Mouse (Mus musculus) cerebellum, adult 8-10 months (tissue): ENCODE measurements around the gene Arf4.

Experiments
- DNase-seq: peaks from one replicate; pipeline ENCODE4 v3.0.0; 2022

The Arf4 gene

DNA sequence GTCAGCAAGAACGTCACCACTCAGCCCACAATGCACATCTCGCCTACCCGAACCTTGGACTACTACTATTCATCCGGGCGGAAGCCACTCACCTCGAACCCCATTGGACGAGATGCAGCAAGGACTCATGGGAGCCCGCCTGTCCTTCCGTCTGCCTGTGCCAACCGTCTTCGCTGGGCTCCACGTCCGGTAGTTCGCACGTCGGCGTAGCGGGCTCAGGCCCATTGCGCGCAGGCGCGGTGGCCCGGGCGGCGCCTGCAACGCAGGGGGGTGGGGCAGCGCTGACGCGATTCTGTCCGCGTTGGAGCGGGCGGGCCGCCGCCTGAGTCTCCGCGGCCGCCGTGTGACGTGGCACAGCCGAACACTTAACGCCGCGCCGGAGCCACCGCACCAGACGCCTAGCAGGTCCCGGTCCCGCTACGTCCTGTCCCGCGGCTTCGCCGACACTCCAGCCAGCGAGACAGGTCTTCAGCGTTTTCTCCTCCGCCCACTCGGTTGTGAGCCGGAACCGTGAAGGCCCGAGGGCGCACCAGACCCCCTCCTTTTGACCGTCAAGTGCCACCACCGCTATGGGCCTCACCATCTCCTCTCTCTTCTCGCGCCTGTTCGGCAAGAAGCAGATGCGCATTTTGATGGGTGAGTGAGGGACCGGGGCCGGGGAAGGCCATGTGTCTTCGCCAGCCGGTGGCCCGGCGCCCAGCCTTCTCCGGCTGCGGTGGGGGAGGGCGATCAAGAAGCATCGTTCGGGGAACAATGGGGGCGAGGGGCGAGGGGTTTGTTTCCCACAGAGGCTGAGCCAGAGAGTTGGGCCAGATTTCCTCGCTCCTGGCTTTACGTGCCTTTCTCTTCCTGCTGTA, at the start of gene Arf4:
Gene Arf4, plus strand, starts transcription at position 224 of the 857 bp plus-strand sequence.
- DNase-seq, result peak; percentile 96

DNA sequence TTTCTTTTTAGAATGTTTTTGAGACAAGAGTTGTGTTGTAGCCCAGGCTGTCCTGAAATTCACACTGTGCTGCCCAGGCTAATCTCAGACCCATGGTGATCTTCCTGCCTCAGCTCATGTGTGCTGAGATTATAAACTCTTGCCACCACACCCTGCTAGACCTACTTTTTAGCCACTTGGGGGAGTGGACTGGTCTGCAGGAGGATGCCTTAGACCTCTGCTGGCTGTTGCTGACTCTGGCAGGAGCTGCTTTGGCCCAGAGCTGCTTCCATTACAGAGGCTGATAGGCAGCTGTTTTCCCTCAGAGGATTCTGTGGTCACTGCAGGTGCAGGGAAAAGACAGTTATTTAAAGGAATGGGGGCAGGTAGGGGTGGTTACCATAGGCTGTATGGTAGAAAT, 46.5 kb upstream of the Arf4 start:
- DNase-seq, result no peak

DNA sequence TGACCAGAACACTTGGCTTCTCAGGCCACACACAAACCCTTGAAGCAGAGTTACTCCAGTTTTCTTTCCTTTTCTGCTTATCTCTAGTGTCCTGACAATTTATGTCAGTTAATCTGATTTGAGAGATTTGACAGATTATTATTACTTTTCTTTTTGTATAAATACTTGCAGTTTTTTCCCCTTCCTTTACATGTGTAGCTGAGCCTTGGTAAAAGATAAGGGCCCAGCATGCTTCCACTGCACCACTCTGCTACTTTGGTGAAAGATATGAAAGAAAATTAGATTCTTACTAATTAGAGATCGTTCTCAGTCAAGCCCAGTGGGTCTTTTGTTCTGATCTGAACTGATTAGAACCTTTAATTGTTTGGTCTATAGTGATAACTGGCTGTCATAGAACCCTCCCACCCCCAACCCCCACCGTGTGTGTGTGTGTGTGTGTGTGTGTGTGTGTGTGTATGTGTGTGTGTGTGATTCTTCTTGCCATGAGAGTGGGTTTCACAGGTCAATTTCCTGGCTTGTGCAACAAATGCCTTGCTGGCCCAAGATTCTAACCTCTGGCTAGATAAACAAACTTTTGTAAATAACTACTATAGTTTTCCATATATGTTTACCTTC, 44.5 kb upstream of the Arf4 start:
- no peak for DNase-seq

DNA sequence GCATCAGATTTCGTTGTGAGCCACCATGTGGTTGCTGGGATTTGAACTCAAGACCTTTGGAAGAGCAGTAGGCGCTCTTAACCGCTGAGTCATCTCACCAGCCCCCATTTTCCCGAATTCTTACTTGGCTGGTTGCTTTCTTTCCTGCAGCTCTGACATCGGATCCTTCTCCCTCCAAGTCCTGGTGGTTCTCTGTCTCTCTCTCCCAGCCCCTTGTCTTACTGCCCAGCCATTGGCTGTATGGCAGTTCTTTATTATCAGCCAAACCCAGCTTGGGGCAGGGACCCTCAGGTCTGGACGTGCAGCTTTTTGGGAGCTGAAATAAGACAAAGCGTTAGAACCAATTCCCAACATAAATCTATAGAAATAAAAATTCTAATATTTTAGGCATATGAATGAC, 42.7 kb upstream of the Arf4 start:
- DNase-seq, result no peak

DNA sequence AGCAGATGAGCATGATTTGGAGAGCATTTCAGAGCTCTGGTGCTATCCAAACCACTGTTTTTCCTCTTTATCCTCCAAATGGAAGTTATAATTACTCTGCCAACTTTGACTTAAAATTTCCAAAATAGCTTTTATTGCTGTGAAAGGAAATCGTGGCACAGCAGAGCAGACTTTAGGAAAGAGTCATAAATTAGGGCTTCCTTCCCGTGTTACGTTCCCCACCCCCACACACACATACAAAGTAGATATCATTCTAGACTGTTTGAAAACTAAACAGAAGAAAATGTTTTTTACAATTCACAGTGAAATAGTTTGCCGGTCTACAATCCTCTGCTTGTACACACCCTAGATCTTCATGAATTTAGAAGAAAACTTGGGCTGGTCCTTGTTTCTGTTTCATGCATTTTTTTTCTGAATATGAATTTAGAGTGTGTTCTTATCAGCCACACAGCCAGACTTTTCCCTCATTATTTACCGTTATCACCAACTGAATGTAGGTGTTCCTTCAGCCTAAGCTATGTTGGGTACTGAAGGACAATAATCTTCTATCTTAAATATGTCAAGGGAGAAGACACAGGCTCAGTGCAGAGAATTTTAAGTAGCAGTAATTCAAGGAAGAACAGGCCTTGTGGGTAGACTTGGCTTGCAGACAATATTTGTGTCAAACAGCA, 42.0 kb upstream of the Arf4 start:
- no peak for DNase-seq

DNA sequence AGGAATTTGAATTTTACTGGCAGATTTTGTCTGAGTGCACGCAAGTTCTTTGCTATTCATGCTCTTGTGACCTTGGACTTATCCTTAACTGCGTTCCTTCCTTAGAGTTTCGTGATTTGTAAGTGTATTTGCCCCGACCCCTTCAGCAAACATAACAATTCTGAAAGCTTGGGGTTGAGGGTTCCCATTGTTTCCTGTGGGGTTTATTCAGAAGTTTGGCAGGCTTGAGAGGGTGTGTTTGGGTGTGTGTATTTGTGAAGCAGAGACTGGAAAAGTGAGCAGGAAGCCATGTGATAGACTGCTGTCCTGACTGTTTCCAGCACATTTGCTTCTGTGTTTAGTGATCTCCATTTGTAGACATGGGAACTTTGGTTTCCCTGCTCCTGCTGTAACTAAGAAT, 32.5 kb upstream of the Arf4 start:
- no peak for DNase-seq

DNA sequence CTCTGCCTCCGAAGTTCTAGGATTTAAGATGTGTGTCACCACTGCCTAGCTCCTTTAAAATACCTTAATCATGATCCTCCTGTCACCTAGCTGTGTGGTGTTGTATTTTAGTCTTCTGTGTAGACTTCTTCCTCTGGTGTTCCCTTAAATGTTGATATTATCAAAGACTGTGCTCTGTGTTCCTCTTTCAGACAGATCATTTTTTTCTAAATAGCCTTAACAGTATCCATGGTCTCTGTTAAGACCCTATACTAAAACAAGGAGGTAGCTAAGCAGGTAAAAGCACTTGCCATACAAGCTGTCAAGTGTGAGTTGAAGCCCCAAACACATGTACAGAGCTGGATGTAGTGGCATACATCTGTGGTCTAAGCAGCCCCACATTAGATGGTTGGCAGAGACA, 28.2 kb upstream of the Arf4 start:
- DNase-seq, result no peak

DNA sequence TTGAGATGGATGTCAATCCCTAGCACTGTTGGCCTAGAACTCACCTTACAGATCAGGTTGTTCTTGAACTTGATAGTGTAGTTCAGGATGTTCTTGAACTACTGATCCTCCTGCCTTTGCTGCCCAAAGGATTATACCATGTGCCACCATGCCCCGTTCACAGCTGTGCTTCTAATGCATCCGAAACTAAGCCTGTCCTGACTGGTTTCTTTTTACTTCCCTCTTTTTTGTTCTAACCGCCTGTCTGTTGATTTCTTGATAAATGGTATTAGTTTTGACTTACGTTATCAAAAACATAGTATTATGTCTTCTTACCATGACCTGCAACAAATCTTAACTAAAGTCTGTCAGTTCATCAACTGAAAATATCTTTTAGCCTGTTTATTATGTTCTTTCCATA, 27.2 kb upstream of the Arf4 start:
- no peak for DNase-seq

DNA sequence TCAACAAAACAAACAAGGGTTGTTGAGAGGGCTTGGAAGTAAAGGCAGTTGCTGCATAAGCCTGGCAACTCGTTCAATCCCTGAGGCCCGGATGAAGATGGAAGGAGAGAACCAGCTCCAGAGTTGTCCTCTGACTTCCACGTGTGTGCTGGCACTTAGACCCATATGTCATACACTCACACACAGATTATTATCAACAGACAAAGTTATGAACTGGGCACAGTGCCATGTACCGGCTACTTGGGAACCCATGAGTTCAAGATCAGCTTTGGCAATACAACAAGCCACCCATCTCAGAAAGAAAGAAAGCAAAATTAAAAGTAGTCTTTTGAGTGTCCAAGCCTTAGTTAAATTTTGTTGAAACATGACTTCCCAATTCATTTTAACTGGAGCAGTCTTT, 12.6 kb upstream of the Arf4 start:
- no peak for DNase-seq

DNA sequence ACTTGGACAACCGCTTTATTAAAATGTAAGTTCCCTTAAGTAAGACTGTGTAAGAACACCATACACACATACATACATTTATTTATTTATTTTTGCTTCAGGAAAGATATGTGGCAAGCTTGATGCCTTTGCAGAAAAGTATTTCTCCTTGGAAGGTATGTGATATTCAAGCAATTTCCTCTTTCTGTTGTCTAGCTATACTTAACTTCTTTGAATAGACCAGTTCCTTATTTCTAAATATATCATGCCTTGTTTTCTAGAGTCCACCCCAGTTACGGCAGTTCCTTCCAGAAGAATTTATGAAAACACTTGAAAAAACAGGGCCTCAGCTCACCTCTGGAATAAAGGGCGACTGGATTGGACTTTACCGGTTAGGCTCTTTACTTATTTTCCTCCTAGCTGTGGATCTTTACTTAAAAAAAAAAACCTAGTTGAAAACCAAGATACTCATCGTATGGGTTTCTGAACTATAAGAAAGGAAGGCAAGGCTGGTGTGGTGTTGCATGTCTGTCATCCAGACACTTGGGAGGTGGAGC, 11.2 kb upstream of the Arf4 start:
- no peak for DNase-seq

DNA sequence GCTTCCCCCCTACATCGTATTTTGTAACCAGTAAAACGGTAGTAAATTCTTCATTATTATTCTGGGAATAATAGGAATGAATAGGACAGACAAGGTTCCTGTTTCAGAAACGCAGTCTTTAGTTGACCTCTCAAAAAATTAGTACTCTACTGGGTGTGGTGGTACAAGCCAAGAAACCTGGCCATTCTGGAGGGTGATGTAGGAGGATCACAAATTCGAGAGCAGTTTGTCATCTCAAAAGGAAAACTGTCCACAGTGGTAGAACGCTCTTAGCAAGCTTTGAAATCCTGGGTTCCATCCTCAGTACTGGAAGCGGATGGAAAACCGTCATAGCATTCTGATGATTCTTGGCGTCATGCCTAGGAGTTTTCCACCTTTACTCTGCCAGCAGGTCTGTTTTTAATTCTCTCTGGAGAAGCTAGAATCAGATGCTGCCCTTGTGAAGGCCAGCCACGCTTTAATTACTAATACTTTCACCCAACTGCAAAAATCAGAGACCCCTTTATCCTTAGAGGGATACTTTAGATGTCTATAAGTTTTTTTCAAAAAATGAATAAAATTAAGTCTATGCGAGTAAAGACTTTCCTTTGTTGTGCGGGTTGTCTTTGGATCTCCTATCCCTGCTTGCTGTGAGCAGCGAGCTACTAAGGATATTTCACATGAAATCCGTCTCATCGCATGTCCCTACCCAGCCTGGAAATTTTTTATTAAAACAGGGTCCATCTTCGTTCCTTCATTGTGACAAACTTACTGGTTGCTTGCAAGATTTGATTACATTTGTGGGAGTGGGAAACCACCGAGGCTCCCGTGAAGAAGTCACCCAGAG, 636 bp upstream of the Arf4 start:
- peak; percentile 52 for DNase-seq

DNA sequence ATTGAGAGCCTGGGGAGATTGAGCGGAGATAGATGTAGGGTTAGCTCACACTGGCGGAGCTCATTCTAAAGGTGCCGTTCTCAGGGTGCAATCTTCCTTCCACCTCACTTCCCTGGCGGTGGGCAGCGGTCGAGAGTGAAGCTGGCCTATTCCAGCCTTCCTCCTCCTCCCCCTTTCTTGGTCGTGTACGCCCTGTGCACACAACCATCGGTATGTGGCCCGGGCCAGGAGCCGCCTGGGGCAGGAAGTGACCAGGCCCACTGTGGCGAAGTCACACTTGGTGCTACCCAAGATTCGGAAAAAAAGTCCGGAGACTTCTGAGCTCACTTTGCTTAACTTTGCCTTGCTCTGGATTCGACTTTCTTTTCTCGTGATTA, 822 bp downstream of the Arf4 start:
- no peak for DNase-seq

DNA sequence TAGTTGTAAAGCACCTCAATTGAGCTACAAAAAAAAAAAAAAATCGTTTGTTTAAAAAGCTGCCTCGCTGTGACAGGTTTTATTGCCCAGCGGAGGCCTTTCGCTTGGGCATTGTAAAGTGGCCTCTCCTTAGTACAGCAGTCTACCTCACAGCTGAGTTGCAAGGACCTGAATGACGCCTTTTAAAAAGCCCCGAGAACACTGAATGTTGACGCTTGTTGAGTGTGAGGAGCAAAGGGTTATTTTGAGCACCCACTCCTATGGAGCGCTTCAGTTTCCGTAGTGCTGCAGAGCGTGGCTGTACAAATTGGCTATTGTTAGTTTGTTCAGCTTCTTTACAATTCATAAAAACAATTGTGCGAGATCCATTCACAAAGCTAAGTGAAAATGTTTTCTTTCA, 1.4 kb downstream of the Arf4 start:
- no peak for DNase-seq

DNA sequence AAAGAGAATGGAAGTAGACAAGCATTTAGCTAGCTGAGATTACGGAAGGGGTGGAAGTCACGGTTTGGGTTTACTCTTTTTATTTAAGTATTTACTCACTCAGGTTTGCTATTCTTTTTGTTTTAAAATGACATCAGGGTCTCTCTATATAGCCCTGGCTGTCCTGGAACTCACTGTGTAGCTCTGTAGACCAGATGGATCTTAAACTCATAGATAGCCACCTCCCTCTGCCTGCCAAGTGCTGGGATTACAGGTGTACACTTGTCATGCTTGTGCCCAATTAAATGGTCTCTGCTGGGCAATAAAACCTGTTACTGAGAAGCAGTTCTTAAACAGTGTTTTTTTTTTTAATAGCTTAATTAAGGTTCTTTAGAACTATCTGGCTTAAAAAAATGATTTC, 2.1 kb downstream of the Arf4 start:
- peak; percentile 14 for DNase-seq

DNA sequence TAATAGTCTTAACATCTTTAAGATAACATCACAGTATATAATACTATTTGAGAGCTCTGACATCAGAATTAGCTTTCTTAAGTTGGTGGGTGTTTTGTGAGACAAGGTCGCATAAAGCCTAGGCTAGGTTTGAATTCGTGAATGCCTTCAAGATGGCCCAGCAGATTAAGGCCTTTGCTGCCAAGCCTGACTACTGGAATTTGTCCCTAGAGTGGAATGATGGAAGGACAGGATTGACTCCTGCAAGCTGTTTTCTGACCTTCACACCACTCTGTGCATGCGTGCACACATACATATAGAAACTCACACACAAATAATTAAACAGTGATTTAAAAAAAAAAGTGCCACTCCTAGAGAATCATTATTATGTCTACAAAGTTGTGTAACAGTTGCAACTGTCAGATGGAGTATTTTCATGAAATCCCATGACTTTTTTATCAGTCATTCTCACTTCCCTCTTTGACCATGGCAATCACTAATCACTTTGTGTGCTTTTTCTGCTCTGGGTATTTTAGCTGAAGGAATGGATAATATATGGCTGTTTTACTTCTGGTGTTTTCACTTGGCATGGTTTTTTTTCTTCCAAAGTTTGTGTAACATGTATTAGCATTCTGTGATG, 5.2 kb downstream of the Arf4 start:
- DNase-seq, result no peak

DNA sequence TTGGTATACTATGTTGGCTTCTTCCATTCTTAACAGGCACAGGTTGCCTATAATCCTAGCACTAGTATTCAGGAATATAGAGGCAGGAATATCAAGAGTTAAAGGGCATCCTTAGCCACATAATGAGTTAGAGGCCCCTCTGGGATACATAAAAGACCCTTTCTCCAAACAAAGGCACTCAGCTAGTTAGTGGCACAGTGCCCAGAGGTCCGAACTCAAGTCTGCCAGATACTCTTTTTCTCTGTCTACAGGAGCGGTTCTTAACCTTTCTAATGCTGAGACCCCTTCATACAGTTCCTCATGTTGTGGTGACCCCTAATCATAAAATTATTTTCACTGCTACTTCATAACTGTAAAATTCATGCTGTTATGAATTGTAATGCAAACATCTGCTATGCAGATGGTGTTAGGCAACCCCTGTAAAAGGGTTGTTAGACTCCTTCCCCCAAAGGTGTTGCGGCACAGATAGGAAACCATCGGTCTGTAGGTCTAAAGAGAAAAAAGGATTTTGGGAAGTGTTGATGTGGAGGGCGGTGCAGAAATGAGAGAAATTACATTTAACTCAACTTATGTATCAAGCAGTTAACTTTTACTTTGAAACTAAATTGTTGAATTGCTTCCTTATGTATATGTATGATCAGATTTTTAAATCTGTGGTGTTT, 8.2 kb downstream of the Arf4 start:
- DNase-seq, result no peak

DNA sequence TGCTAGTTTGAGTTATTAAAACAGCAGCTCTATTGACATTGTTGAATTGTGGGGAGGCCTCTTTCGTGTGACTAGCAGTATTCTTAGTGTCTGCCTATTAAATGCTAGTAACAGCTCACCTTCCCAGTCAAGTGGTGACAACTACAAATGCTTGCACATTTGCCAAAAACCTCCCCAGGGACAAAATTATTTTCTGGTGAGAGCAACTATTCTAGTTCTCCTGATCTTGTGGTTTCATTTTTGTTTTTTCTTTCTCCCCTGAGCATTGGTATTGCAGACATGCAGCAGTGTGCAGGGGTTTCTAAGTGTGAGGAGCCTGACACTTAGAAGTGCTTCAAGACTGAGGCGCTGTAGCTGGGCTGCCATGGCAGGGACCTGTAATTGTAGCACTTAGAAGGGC, 9.9 kb downstream of the Arf4 start:
- DNase-seq, result no peak

DNA sequence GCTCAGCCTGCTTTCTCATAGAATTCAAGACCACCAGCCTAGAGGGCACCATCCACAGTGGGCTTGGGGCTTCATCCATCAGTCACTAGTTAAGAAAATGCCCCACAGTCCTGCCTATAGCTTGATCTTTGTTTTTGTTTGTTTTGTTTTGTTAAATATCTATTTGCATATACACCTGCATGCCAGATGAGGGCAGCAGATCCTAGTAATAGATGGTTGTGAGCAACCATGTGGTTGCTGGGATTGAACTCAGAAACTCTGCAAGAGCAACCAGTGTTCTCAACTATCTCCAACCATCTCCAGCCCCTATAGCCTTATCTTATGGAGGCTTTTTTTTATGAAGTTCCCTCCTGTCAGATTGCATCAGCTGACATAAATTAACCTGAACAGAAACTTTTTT, 14.0 kb downstream of the Arf4 start:
- DNase-seq, result no peak

DNA sequence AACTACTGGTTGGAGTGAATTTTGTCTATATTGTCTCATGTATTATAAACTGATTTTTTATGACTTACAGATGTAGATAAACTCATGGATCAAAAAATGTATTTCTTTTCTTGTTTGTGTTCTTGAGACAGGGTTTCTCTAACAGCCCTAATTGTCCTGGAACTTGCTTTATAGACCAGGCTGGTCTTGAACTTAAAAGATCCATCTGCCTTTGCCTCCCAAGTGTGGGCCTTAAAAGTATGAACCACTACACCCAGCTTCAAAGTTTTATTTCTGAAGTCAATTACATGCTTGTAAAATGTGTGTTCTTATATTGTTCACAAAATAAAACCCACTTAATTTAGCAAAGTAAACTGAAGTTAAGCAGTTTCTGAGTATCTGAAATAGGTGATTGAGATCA, 20.3 kb downstream of the Arf4 start:
- DNase-seq, result no peak

DNA sequence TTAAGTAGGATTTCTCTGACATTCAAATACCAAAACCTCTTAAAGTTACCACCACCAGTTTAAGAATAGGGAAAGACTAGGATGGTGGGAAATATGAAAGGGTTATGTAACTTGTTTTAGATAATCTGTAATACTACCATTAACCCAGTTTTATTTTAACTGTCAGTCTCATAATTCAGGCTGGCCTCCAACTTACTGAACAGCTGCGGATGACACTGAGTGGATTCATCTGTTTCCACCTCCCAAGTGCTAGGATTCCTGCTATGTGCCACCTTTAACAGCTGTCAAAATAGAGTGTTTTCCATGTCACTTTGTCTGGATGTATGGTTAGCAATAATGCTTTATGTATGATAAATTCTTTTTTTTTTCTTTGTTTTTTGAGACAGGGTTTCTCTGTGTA, 22.4 kb downstream of the Arf4 start:
- DNase-seq, result no peak

DNA sequence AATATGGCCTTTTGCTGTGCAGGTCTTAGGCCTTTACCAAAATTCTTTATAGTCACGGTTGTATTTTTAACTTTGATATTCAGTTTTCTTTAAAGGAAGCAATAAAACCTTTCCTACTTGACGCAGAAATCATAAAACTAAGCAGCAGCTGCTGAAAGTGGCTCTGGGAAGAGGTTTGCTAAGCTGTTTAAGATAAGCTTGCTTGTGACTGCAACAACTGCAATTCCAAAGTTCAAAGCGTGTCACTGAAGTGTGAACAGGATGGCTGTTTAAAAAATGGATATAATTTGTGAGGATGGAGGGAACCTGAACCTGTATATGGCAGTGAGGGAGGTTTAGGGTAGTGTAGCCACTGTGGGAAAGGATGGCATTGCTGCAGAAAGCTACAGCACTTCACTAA, 24.1 kb downstream of the Arf4 start:
- no peak for DNase-seq

DNA sequence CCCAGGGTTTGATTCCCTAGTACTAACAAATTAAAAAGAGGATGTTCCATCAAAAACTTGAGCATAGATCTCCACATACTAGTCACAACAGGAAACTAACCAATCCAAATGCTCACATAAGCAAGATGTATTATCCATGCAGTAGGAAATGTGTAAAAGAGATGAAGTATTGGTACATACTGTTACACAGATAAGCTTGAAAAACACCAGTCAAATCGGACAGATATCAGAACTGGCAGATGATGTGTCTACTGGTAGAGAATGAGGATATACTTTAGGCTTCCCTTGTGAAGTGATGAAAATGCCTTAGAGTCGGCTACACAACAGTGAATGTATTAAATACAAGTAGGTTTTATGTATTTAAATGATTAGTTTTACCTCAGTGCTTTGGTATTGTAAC, 24.6 kb downstream of the Arf4 start:
- no peak for DNase-seq
